Mouse (Mus musculus) adrenal gland, adult 8-10 months (tissue): ENCODE data around the gene Mn1. TPM values are rescaled to one million over a fixed set of nuclear protein-coding genes. Genes with fewer than 3 reads are reported as not detected.
A peak's percentile ranks its signal among the peaks of the same experiment; 100 is the strongest.

Experiments used
- DNase-seq: peaks from one replicate; pipeline ENCODE4 v3.0.0; 2022
- total RNA-seq, 4 experiments: library from RNA; stranded (reverse); gene quantifications; 2 replicates each; pipeline ENCODE4 v1.2.4; 2022

The Mn1 gene
- total RNA-seq, 4 experiments from 2014 or later: 2.9 to 4.9 (median 3.7) TPM

DNA sequence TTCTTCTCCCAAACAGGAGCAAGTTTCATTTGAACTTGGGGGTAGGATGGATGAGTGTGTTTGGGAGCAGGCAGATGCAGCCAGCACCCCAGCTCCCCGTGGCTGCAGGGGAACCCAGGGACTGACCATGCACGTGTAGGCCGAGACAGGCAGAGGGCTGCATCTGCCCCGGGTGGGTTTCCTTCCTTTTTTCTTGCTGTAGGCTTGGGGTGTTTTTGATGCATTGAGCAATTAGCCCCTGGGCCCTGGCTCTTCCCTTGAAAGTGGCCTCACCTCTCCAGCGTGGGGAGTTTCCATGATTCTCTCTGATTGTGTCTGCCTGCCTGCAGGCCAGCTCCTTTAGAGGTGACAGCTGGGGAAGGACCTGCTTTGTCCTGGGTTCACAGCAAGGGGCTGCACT is 15.7 kb downstream of the Mn1 start:
- DNase-seq: no peak

DNA sequence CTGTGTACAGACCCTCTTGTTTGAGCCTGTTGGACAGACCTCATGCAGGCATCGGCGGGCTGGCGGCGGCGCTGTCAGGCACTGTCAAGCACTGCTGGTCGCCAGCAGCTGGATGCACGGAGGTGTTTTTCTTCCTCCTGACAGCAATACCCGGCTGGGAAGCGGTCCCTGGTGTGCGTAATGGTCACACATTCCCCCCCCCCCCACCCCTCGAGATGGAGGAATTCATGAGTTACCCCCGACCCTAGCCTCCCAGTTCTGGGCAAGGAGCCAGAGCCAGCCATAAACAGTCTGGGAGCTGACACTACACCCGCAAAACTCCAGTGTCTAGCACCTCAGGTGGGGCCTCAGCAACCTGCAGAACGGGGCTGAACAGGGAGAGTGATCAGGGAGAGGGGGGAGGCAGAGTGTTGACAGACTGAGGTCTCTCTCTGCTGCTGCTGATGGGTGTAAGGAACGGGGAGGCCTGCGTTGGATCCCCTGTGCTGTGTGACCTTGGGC is 17.2 kb downstream of the Mn1 start:
- no peak for DNase-seq

- DNase-seq: no peak
Observed at GRCm38 (mm10) chr5:111436260-111436659, 19.1 kb downstream of the Mn1 start.

DNA sequence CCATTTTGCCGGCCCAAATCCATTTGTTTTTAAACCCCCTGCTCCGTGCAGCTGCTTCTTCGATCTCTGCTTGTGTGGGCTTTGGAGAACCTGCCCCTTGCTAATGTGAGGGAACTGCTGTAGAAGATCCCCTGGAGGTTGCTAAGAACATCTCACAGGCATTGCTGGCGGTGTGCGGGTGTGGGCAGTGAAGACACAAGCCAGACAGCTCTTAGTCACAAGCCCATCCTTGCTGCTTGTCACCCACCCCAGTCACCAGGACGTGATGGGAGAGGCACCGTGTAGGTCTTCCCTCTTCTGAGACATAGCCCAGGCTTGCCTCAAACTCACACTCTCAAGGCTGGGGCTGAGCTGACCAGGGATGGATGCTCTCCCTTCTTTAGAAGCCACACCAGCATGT is 20.0 kb downstream of the Mn1 start:
- DNase-seq: no peak

DNA sequence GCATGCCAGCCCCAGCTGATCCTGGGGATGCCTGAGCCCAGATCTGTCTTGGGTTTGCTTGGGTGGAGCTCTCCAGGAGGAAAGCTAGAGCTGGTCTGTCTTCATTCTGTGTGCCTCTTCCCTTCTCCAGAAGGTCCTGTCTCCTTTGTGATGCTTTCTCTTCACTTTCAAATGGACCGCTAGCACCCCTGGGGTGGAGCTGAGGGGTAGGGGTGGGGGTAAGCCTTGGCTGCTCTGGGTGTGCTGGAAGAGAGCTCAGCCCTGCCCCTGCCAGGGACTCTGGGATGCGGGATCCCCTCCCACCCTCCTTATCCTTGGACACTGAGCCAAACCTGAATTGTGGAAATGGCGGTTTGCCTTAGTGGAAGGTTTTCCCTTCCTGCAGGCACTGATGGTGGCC is 21.2 kb downstream of the Mn1 start:
- DNase-seq: no peak

DNA sequence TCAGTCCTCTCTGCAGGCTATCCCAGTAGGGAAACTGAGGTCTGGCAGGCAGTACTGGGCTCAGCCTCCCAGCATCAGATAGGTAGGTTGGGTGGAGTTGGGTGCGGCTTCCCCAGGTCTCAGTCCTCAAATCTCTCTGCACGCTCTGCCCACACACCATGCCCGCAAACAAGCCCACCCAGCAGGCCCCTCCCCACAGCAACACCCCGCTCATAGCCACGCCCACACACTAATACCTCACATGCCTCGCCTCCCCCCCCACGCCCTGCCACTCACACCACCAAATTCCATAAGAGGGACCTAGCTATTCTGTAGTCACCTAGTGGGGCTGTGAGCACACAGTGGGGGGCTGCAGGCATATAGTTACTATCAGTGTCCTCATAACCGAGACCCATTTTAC is 21.7 kb downstream of the Mn1 start:
- no peak for DNase-seq

DNA sequence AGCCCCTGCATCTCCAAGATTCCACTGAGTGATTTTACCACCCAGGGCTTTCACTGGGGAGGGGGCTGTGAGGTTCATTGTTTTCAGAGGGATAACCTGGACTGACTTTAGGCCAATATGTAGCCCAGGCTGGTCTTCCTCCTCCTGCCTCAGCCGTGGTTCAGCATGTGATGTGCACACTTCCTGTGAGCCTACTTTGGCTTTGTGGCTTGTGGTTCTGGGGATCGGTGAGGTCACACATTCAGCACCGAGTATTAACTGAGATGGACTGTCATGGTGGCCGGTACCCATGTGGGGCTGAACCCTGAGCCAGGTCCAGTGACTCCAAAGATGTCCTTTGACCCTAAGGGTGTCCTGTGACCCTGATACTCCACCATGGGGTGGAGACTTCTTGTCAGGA is 23.1 kb downstream of the Mn1 start:
- DNase-seq: no peak

- no peak for DNase-seq
Observed at GRCm38 (mm10) chr5:111442151-111442871, 25.1 kb downstream of the Mn1 start.

GRCm38 (mm10) chr5:111443636-111444035 is 26.5 kb downstream of the Mn1 start:
- no peak for DNase-seq

- DNase-seq: no peak
Observed at GRCm38 (mm10) chr5:111444361-111444760, 27.2 kb downstream of the Mn1 start.

- DNase-seq: no peak
Observed at GRCm38 (mm10) chr5:111446652-111447051, 29.5 kb downstream of the Mn1 start.

GRCm38 (mm10) chr5:111449700-111450099 is 32.5 kb downstream of the Mn1 start:
- no peak for DNase-seq

GRCm38 (mm10) chr5:111454240-111454639 is 37.1 kb downstream of the Mn1 start:
- DNase-seq: no peak

DNA sequence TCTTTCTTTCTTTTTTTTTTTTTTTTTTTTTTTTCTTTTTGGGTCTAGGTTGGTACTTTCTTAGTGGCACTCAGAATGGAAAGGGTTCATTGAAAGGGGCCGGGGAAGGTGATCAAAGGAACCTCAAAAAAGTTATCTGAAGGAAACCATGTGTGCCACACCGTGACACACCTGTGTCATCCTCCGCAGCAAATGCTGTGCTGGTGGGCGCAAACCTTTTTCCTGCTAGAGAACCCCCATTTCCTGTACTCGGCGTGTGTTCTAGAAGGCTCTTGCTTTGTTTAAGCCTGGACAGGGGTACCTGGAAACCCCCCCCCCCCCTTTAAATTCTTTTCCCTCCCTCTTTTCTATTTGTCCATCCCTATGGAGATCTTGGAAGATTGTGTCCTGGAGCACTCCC is 37.7 kb downstream of the Mn1 start:
- no peak for DNase-seq

DNA sequence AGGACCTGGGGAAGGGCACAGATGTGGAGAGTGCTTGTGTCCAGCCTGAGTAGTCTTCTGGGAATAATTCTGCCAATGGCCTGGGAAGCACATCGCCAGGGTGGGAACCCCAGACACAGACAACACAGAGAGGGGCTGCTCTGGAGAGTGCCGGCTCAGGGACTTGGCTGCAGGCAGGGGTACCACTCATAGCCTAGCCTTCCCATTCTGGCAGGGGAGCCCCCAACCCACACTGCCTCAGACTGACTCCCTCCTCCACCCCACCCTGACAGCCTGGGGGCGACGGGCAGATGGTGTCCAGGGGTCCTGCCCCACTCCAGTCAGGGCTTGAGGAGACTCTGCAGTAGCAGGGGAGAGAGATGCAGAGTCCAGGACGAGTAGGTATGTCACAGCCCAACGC is 41.5 kb downstream of the Mn1 start:
- DNase-seq: no peak

DNA sequence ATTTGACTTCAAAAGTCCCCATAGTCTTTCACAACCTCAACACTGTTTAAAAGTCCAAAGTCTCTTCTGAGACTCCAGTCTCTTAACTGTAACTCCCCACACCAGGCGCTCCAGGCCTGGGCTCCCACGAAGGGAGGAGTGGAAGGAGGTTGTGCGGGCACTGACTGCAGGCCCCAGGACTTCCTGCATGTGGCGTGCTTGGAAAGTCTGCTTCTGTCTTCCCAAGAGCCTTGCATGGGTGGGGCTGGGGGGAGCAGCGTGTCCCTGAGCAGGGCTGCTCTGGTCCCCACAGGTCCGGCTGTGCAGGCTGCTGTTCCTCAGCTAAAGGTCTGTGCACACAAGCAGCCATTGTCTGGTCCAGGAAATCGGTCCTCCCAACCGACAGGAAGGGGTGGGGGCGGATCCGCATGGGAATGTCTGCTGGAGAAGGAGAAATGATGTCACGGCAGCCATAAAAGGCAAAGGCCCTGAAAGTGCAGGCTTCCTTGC is 48.7 kb downstream of the Mn1 start:
- DNase-seq: peak; percentile 21

GRCm38 (mm10) chr5:111466429-111466828 is 49.3 kb downstream of the Mn1 start:
- DNase-seq: no peak

GRCm38 (mm10) chr5:111467699-111468098 is 50.5 kb downstream of the Mn1 start:
- DNase-seq: no peak

- no peak for DNase-seq
Observed at GRCm38 (mm10) chr5:111469195-111469882, 52.2 kb downstream of the Mn1 start.

GRCm38 (mm10) chr5:111470875-111471274 is 53.7 kb downstream of the Mn1 start:
- DNase-seq: no peak

- DNase-seq: no peak
Observed at GRCm38 (mm10) chr5:111473425-111473824, 56.3 kb downstream of the Mn1 start.

GRCm38 (mm10) chr5:111475721-111476120 is 58.6 kb downstream of the Mn1 start:
- no peak for DNase-seq

DNA sequence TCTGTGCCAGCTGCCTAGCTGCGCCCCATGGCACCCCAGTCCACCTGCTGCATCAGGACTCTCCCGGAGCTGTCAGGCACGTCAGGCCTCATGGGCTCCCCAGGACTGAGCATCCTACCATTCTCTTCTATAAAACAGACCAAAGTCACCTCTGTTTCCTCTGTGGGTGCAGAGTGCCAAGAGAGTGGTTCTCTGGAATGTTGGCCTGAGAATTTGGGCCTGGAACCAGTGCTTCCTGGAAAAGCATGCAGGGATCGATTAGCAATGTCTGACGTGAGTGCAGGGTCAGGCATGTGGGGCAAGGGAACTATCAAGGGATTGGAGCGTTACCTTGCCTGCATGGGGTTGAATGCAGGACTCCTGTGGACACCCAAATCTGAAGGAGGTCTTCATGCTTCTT is 59.0 kb downstream of the Mn1 start:
- DNase-seq: no peak

- no peak for DNase-seq
Observed at GRCm38 (mm10) chr5:111485907-111486306, 68.7 kb downstream of the Mn1 start.
